Mouse (Mus musculus): Measurements from ENCODE around the gene Spag6. TPM values are rescaled to one million over a fixed set of nuclear protein-coding genes. Genes with fewer than 3 reads are reported as not detected.

Spag6 gene
- total RNA-seq (2014; fragmentation: Nextera tagmentation) (not detected in 2 replicates), total RNA-seq (2017) (not detected in 2 replicates)

- ATAC-seq (replicated peaks; ENCODE audit: low FRiP score, low TSS enrichment, poor library complexity, severe bottlenecking) = peak; percentile 38
Measured at GRCm38 (mm10) chr2:18693871-18694610, at the start of gene Spag6. TSS of gene Spag6 (plus strand) at chr2:18694032.

GRCm38 (mm10) chr2:18648563-18648962 lies 45.3 kb upstream of the Spag6 start:
- no peak for ATAC-seq (replicated peaks; ENCODE audit: low FRiP score, low TSS enrichment, poor library complexity, severe bottlenecking)

GRCm38 (mm10) chr2:18654821-18655220 lies 39.0 kb upstream of the Spag6 start:
- ATAC-seq (replicated peaks; ENCODE audit: low FRiP score, low TSS enrichment, poor library complexity, severe bottlenecking) = no peak

- no peak for ATAC-seq (replicated peaks; ENCODE audit: low FRiP score, low TSS enrichment, poor library complexity, severe bottlenecking)
Measured at GRCm38 (mm10) chr2:18664003-18664402, 29.8 kb upstream of the Spag6 start.

GRCm38 (mm10) chr2:18671041-18671440 lies 22.8 kb upstream of the Spag6 start:
- ATAC-seq (replicated peaks; ENCODE audit: low FRiP score, low TSS enrichment, poor library complexity, severe bottlenecking) = no peak

- ATAC-seq (replicated peaks; ENCODE audit: low FRiP score, low TSS enrichment, poor library complexity, severe bottlenecking) = peak; percentile 74
Measured at GRCm38 (mm10) chr2:18672133-18672765, 21.6 kb upstream of the Spag6 start, which contains the start of gene Commd3. TSS of gene Commd3 (plus strand) at chr2:18672384.

- 0 out of 2 replicates have a peak, but pooled peaks have one; percentile 15 for ATAC-seq (replicated peaks; ENCODE audit: low FRiP score, low TSS enrichment, poor library complexity, severe bottlenecking)
Measured at GRCm38 (mm10) chr2:18672766-18673164, 21.1 kb upstream of the Spag6 start.

- ATAC-seq (replicated peaks; ENCODE audit: low FRiP score, low TSS enrichment, poor library complexity, severe bottlenecking) = no peak
Measured at GRCm38 (mm10) chr2:18673766-18674165, 20.1 kb upstream of the Spag6 start.

DNA sequence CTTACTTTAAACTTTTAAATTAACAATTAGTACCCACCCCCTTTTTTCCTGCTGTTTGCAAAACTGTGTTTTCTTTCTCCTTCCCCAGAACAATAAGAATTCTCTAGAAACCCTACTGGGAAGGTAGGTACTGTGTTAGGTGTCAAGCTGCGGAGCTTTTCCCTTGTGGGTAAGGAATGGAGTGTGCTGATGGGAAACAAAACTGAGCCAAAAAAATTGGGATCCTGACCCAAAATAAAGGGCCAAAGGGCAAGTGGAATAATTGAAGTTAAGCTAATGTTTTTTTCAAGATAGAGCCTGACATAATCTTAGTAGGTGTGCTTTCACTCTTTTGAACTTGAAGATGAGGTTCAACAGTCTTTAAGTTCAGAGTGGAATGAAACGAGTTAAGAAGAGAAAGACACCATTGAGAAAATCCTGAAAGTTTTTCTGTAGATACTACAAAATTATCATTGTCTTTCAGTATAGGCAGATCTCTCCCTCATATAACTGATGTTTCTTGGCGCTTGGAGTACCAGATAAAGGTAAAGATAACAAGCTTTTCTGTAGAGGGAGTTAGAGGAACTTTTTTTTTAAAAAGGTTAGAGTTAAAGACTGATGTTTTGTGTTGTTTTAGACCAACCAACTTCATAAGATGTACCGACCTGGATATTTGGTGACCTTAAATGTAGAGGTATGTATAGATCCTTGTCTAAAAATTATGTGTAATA lies 19.5 kb upstream of the Spag6 start:
- no peak for ATAC-seq (replicated peaks; ENCODE audit: low FRiP score, low TSS enrichment, poor library complexity, severe bottlenecking)

DNA sequence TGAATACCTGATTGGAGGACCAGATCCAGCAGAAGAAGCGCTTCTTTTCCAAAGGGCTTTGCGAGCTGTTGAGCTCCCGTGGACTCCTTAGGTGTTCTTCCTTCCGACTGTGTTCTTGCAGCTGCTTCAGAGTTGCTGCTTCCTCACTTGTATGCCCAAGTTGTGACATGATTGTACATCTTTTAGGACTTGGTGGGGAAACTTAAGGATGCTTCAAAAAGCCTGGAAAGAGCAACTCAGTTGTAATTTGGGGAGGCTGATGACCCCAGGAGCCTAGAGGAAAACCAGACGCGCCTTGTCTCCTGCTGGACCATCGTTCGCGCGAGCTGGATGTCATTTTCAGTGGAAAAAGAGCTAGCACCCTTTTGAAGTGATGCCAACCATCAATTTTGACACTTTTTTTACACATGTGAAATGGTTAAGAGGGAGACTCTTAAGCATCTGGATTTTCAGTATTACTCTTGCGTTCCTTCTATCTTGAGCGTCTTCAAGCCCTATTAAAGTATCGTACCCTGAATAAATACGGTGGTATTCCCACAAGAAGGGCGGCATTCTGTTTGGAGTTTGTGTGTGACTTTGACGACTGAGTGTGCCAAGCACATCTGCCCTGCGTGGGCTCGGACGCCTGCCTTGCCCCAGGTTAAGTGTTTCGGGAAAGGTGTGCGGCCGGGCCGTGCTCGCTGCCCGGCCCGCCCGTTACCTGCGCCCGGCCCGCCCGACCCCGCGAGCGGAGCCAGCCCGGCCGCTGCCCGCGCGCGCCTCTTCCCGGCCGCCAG lies 18.0 kb upstream of the Spag6 start:
- no peak for ATAC-seq (replicated peaks; ENCODE audit: low FRiP score, low TSS enrichment, poor library complexity, severe bottlenecking)

DNA sequence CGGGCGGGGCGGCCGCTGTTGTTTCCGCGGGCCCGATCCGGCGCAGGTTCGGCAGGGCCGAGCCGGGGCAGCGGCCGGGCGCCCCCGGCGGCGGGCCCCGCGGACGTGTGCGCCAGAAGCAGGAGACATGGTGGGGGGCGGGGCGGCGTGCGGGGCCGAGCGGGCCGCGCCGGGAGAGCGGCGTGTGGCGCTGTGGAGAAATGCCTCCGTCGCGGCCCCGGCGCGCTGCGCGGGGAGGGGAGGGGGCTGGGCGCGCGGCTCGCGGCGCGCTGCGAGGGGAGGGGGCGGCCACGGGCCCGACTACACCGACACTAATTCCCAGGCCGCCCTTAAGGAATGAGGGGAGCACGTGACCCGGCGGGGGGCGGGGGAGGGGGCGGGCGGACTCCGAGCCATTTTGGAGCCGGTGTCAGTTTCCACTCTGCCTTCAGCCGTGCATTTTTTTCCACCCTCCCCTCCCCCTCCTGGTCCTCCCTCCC lies 17.3 kb upstream of the Spag6 start:
- 0 out of 2 replicates have a peak, but pooled peaks have one; percentile 15 for ATAC-seq (replicated peaks; ENCODE audit: low FRiP score, low TSS enrichment, poor library complexity, severe bottlenecking)

- peak; percentile 45 for ATAC-seq (replicated peaks; ENCODE audit: low FRiP score, low TSS enrichment, poor library complexity, severe bottlenecking)
Measured at GRCm38 (mm10) chr2:18676936-18677491, 16.8 kb upstream of the Spag6 start, which contains the start of gene Bmi1. TSS of gene Bmi1 (plus strand) at chr2:18677018.

- no peak for ATAC-seq (replicated peaks; ENCODE audit: low FRiP score, low TSS enrichment, poor library complexity, severe bottlenecking)
Measured at GRCm38 (mm10) chr2:18677631-18678471, 16.0 kb upstream of the Spag6 start.

- no peak for ATAC-seq (replicated peaks; ENCODE audit: low FRiP score, low TSS enrichment, poor library complexity, severe bottlenecking)
Measured at GRCm38 (mm10) chr2:18679701-18680100, 14.1 kb upstream of the Spag6 start.

DNA sequence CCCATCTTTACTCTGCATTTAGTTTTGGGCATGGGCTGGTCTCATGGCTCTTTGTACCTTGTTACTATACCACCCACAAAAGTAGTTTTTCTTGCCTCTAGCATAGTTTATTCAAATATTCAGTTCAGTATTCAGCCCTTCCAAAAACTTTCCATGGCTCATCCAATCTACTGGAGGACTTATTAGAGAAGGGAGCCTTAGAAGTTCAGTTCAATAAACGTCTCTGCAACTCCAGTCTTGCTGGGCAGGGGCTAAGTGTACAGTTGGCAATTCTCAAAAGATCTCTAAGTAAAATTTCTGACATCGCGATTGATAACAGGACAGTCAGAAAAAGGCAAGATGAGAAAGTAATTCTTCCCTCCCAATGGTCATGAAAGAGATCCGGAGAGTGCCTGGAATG lies 13.3 kb upstream of the Spag6 start:
- no peak for ATAC-seq (replicated peaks; ENCODE audit: low FRiP score, low TSS enrichment, poor library complexity, severe bottlenecking)

DNA sequence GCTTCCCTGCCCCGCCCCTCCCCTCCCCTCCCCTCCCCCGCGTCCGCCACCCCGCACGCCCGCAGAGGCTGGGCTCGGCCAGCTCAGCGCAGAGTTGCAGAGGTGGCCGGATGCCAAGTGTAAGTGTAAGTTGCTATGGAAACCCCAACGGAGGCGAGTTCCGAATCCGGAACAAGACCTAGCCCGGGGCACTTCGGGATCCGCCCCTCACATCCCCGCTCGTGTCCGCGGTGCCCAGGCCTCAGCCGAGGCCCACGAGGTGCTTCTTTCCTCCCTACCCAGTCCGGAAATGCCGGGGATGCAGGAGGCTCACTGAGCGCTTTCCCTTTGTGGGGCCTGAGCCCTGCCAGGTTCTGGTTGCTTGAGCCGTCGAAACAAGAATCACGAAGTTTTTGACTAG lies 12.9 kb upstream of the Spag6 start:
- ATAC-seq (replicated peaks; ENCODE audit: low FRiP score, low TSS enrichment, poor library complexity, severe bottlenecking) = 0 out of 2 replicates have a peak, but pooled peaks have one; percentile 11

DNA sequence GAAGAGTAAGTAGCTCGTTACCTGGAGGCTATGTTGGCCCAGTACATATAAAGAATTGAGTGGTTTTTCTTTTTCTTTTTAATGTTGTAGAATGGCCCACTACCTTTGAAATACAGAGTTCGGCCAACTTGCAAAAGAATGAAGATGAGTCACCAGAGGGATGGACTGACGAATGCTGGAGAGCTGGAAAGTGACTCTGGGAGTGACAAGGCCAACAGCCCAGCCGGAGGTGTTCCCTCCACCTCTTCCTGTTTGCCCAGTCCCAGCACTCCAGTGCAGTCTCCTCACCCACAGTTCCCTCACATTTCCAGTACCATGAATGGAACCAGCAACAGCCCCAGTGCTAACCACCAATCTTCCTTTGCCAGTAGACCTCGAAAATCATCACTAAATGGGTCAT lies 9.8 kb upstream of the Spag6 start:
- ATAC-seq (replicated peaks; ENCODE audit: low FRiP score, low TSS enrichment, poor library complexity, severe bottlenecking) = no peak

DNA sequence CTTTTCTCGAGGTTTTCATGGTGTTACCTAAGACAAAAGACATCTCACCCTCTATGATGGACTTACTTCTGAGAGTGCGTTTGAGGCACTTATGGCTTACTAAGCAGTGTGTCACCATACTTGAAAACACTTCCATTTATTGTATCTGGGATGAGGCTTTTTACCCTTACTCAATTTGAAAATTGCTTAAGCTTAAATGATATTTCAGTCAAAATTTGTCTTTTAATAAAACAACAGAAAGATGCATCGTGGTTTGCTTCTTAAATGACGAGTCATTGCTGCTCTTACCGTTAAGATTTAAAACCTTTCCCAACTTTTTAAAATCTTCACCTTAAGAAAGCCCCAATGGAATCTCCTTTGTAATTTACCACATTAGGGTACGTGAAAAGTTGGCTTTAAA lies 7.4 kb upstream of the Spag6 start:
- no peak for ATAC-seq (replicated peaks; ENCODE audit: low FRiP score, low TSS enrichment, poor library complexity, severe bottlenecking)

Measured in megakaryocyte-erythroid progenitor cell, adult 5-6 weeks (primary cell).